Mouse (Mus musculus) gastrocnemius, adult 2 months (tissue): ENCODE results near the gene Tmem204. TPM values are rescaled to one million over a fixed set of nuclear protein-coding genes. Genes with fewer than 3 reads are reported as not detected.

Source experiments
- DNase-seq: peaks from one replicate; pipeline ENCODE4 v3.0.0; 2022
- H3K27ac ChIP-seq: fragments of 200-600 bp; 2 replicates; pipeline ENCODE4 v1.8.1; 2022; ENCODE audit warnings: mild to moderate bottlenecking
- H3K4me3 ChIP-seq: fragments of 200-600 bp; 2 replicates; pipeline ENCODE4 v1.8.1; 2022; ENCODE audit warnings: mild to moderate bottlenecking, moderate library complexity
- CTCF ChIP-seq: fragments of 200-600 bp; IDR thresholded peaks from 2 replicates; pipeline ENCODE4 v1.8.1; 2022; ENCODE audit warnings: antibody characterized with exemption, mild to moderate bottlenecking, moderate library complexity
- intact Hi-C: fragments of 180-260 bp; cut with DNase I; formaldehyde crosslinking; loops from one replicate; pipeline ENCODE4 v1.15.1; 2025
- total RNA-seq, 2 experiments: library from RNA; stranded (reverse); gene quantifications; 2 replicates each; pipeline ENCODE4 v1.2.3; 2021

Gene Tmem204
- total RNA-seq, 2 experiments from 2014 or later, result 8.3 to 21.5 TPM

GRCm38 (mm10) chr17:25111739-25112422 lies 28.5 kb upstream of the Tmem204 start:
- peak; percentile 80 for DNase-seq
- intact Hi-C loops, result no loop called here
- no peak for TF ChIP-seq CTCF
- peak overlapping the region; percentile 85 for H3K27ac ChIP-seq
- peak overlapping the region; percentile 40 for H3K4me3 ChIP-seq

- intact Hi-C loops, result no loop called here
Measured at GRCm38 (mm10) chr17:25111220-25111619, 27.8 kb upstream of the Tmem204 start.

GRCm38 (mm10) chr17:25110590-25110989 lies 27.2 kb upstream of the Tmem204 start:
- no peak for DNase-seq

More at GRCm38 (mm10) chr17:25111220-25111619, 27.8 kb upstream of the Tmem204 start:
- no peak for DNase-seq
- Histone ChIP-seq H3K27ac (peak overlapping the region; percentile 85), H3K4me3 (no peak overlapping the region)
- TF ChIP-seq CTCF, result no peak

GRCm38 (mm10) chr17:25109578-25109977 lies 26.2 kb upstream of the Tmem204 start:
- Histone ChIP-seq H3K4me3 (no peak overlapping the region), H3K27ac (no peak overlapping the region)
- TF ChIP-seq CTCF, result peak; percentile 63
- intact Hi-C loops, result no loop called here
- peak; percentile 63 for DNase-seq

More at GRCm38 (mm10) chr17:25110590-25110989, 27.2 kb upstream of the Tmem204 start:
- H3K27ac ChIP-seq, result no peak overlapping the region
- intact Hi-C loops, result no loop called here
- H3K4me3 ChIP-seq, result no peak overlapping the region
- no peak for TF ChIP-seq CTCF

GRCm38 (mm10) chr17:25107786-25108185 lies 24.4 kb upstream of the Tmem204 start:
- no peak for DNase-seq
- no peak overlapping the region for H3K4me3 ChIP-seq
- no peak overlapping the region for H3K27ac ChIP-seq
- no peak for TF ChIP-seq CTCF
- intact Hi-C loops, result no loop called here

- no peak for TF ChIP-seq CTCF
Measured at GRCm38 (mm10) chr17:25101338-25101737, 17.9 kb upstream of the Tmem204 start.

GRCm38 (mm10) chr17:25100052-25100451 lies 16.7 kb upstream of the Tmem204 start:
- no peak for TF ChIP-seq CTCF
- no peak overlapping the region for H3K27ac ChIP-seq
- intact Hi-C loops, result no loop called here

More at GRCm38 (mm10) chr17:25101338-25101737, 17.9 kb upstream of the Tmem204 start:
- no peak overlapping the region for H3K27ac ChIP-seq
- DNase-seq, result peak; percentile 11
- no peak overlapping the region for H3K4me3 ChIP-seq
- intact Hi-C loops, result no loop called here

GRCm38 (mm10) chr17:25096221-25096620 lies 12.8 kb upstream of the Tmem204 start:
- intact Hi-C loops, result no loop called here
- DNase-seq, result no peak
- Histone ChIP-seq H3K4me3 (no peak overlapping the region), H3K27ac (no peak overlapping the region)
- no peak for TF ChIP-seq CTCF

More at GRCm38 (mm10) chr17:25100052-25100451, 16.7 kb upstream of the Tmem204 start:
- DNase-seq, result no peak
- no peak overlapping the region for H3K4me3 ChIP-seq

GRCm38 (mm10) chr17:25090450-25090849 lies 7.1 kb upstream of the Tmem204 start:
- intact Hi-C loops, result no loop called here
- no peak for DNase-seq
- Histone ChIP-seq H3K27ac (no peak overlapping the region), H3K4me3 (no peak overlapping the region)
- TF ChIP-seq CTCF, result no peak

- intact Hi-C loops, result no loop called here
- no peak overlapping the region for H3K4me3 ChIP-seq
- TF ChIP-seq CTCF, result no peak; the same call in 1 of the 2 replicates
- no peak for DNase-seq
- no peak overlapping the region for H3K27ac ChIP-seq
Measured at GRCm38 (mm10) chr17:25089158-25089557, 5.8 kb upstream of the Tmem204 start.

- peak overlapping the region; percentile 35; the same call in 1 of the 2 replicates for H3K27ac ChIP-seq
- no peak overlapping the region for H3K4me3 ChIP-seq
- no peak for DNase-seq
- no peak for TF ChIP-seq CTCF
- intact Hi-C loops, result no loop called here
Measured at GRCm38 (mm10) chr17:25086724-25087123, 3.3 kb upstream of the Tmem204 start.

- intact Hi-C loops, result no loop called here
- H3K27ac ChIP-seq, result peak overlapping the region; percentile 95
- peak; percentile 52 for TF ChIP-seq CTCF
Measured at GRCm38 (mm10) chr17:25084835-25085385, 1.5 kb upstream of the Tmem204 start.

GRCm38 (mm10) chr17:25082887-25083286 lies 504 bp downstream of the Tmem204 start:
- no peak for TF ChIP-seq CTCF
- intact Hi-C loops, result loop anchor here (2.0 kb wide), 1 partner anchor 142 kb away; no protein-coding TSS in a partner anchor
- DNase-seq, result no peak
- H3K27ac ChIP-seq, result peak overlapping the region; percentile 95
- H3K4me3 ChIP-seq, result peak overlapping the region; percentile 34

More at GRCm38 (mm10) chr17:25084835-25085385, 1.5 kb upstream of the Tmem204 start:
- DNase-seq, result peak; percentile 80
- H3K4me3 ChIP-seq, result no peak overlapping the region
